Mouse (Mus musculus) embryo, embryonic 11.5 days (tissue): Measurements from ENCODE around the gene Myo5a.

Experiments used
- DNase-seq: peaks from one replicate; pipeline ENCODE4 v3.0.0-alpha.2; 2012; ENCODE audit warnings: low read depth, low spot score

The Myo5a gene

DNA sequence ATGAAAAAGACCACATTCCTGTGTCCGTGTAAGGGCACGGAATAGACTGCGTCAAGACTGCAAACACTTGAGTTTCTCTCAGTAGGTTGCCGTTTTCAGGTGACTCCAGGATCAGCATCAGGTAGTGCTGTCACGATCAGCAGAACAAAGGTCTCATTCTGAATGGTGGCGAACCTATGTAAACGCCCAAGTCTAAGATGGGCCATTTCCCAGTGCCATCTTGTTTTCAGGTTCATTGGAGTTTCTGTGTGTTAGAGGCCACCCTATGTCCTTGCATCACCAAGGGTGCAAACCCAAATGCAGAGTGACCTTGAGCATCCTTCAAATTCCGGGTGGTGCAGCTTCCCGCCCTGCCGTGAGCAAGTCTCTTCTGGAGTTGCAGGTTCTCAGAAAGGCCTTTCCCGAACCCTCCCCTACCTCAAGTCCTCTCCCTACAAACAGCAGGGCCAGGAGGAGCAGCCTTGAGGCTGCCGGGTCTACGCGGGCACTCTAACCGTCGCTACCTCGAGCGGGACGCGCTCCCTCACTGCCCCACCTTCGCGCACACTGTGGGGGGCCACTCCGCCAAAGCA, at the start of gene Myo5a:
Gene Myo5a, plus strand, starts transcription at position 559 of the 572 bp plus-strand sequence.
- DNase-seq: no peak

DNA sequence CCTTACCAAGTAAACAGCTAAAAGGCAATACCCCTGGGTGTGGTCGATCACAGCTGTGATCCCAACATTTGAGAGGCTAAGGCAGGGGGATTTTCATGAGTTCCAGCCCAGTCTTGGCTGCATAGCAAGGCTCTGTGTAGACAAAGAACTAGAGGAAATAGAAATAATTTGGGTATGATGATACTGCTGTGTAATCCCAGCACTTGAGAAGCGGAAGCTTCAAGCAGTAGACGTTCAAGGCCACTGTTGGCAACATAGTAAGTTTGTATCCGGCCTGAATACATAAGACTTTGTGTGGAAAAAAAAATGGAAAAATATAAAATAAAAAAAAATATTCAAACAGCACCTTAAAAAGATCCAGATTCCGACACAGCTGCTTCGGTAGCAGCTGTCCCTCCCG, 48.3 kb upstream of the Myo5a start:
- DNase-seq: no peak

DNA sequence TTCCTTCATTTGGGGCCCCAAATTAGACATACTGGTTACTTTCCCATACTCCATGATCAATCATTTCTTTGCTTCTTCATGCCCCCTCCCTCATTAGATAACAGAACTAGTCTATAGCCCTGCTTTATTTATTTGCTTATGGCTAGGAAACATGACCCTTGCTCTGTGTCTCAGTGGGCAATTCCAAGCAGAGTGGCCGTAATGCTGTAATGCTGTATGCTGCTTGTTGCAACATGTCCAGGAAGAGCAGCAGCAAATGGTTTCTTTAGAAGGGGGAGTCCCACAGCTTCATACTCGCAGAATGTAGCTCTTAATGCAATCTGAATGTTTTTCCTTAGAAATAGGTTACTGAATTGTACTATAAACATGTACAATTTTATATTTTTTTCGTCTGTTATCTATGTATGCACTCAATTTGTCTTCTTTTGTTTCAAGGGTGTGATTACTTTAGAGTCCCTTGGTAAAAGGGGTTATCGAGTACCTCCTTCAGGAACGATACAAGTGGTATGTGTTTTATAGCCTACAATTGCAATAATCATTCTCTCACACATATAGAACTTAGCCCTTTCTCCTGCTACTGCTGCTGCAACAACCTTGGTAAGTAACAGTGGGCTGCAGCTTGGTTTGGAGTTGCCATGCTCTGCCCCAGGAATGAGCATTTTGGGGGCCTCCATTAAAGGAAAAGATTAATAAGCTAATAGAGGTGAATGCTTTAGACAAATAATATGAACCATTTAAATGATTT, 47.5 kb upstream of the Myo5a start:
- no peak for DNase-seq

DNA sequence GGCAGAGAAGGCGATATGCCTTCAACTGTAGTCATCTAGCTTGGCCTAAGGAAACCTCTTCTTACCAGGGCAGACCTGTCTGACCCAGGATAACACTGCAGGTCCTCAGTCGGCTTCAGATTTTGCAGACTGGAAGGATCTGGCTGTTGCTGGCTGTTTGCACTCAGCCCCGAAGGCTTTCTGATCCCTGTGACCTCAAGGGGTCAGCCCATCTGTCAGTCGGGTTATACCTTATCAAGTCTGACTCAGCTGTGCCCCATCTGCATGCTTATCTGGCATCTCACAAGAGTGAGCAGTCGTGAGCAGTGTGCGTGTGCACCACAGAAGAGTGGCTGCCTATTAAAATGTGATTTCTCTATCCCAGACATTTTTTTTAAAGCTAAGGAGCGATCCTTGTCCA, 46.7 kb upstream of the Myo5a start:
- DNase-seq: no peak

DNA sequence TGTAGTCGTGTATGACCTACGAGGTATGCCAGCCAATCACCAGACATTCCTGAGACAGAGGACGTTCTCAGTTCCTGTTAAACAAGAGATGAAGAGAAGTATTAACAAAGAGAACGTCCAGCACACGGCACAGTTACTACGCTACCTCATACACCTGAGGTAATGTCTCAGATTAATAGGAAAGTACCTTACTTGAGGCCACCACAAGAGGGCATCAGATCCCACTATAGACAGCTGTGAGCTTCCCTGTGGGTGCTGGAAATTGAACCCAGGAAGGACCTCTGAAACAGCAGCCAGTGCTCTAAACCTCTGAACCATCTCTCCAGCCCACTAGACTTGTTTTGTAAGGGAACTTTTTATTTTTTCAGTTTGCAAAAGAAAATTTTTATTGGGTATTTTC, 45.1 kb upstream of the Myo5a start:
- no peak for DNase-seq

DNA sequence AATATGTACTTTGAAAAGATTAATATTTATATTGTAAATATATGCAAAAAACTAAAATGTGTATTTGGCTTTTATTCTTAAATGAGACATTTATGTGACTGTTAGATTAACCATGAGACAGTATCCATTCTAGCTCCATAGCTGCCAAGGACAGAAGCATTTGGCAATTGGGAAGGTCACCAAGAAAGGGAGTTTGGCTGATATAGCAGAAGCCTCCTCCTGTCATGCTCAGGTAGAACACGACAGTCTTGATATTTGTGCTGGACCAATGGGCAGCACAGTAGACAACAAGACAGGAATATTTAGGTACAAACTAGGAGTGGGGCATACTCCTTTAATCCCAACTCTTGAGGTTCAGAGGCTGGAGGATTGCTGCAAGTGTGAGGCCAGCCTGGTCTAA, 38.4 kb upstream of the Myo5a start:
- DNase-seq: no peak

DNA sequence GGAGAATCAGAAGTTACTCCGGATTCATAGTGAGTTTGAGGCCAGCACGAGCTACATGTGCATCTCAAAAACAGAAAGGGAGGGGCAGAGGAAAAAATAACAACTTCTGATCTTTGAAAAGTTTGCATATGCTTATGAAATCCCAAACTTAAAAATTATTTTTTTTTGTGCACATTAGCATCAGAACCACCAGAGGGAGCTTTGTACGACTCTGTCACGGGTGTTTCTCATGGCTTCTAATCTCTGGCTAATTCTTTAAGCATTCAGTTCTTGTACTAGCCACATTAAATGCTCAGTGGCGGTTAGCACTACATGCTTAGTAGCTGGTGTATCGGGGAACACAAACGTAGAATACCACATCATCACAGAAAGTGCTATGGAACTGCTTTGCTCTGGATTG, 37.7 kb upstream of the Myo5a start:
- no peak for DNase-seq

DNA sequence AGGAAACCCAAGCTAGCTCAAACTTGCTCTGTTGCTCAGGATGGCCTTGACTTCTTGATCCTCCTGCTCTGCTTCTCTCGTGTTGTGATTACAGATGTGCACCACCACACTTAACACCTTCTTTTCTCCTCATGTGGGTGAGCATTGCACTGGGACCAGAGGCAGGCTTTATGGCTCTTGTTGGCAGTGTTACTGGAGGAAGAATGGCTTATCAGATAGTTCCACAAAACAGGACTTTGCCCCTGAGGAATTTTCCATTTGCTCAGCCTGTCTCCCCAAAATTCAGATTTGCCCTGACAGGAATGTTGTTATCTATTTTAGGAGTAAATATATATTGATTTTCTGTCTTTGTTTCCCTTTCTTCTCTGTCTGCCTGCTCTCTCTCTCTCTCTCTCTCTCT, 36.1 kb upstream of the Myo5a start:
- DNase-seq: no peak

DNA sequence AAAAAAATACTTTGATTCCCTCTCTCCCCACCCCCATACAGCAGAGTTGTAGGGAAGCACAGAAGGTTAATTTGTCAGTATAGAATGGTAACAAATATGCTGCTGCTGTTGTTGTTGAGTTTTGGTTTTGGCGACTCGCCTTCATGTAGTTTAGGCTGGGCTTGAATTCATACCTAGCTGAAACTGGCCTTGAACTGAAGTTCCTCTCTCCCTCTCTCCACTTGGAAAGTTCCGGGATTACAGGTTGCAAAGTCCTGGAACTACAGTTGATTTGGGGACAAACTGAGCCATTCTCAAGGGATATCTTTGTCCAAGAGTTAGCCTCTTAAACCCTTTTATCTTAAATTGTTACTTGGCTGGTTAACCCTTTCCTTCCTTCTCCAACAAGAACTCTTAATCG, 34.9 kb upstream of the Myo5a start:
- DNase-seq: no peak

DNA sequence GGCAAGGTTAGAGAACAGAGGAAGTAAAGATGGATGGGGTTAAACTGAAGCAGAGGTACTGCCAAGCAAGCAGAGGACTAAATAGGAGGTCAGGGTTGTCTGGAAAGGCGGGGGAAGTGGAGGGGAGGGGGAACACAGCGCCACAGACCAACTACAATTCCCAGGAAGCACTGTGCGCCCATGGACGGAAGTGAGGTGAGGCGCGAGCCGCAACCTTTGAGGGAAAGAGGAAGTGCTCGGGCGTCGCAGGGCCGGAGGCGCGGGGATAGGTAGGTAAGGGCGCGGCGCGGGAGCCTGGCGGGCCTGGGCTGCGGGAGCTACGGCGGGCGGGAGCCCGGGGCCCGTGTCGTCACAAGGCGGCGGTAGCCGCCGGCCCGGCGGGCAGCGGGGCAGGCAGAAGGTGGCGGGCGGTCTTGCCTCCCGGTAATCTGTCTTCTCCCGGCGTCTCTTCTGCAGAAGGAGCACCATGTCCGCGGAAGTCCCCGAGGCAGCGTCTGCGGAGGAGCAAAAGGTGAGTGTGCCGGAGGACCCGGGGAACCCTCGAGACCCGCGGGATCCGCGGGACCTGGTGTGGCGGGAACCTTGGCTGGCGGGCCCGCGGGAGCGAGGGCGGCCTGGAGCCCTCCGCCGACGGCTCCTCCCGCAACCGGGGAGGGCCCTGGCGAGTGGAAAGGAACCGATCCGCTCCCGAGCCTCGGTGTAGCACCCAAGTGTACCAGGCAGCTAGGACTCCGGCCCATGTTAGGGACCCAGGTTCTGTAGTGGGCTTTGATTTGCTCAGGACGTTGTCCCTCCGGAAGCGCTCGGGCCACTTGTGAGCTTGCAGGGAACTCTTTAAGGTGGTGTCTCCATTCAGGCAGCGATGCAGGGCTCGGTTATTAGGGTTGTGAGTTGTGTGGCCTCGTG, 33.1 kb upstream of the Myo5a start, which contains the start of gene Arpp19:
Gene Arpp19, plus strand, starts transcription at position 164 of the 906 bp plus-strand sequence.
- peak; percentile 71 for DNase-seq

DNA sequence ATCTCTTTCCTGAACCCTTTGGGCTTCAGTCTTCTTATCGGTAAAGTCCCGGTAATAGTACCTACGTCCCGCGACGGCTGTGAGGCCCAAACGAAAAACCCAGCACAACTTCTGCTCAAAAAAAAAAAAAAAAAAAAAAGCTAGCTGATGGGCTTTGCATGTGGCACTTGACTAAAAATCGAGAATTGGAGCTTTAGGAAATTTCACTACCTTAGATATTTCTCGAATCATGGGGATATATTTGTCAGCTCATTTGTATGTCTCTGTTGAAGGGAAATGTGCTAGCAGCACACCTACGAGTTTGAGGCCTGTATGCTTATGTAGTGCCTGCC, 32.5 kb upstream of the Myo5a start:
- DNase-seq: no peak

DNA sequence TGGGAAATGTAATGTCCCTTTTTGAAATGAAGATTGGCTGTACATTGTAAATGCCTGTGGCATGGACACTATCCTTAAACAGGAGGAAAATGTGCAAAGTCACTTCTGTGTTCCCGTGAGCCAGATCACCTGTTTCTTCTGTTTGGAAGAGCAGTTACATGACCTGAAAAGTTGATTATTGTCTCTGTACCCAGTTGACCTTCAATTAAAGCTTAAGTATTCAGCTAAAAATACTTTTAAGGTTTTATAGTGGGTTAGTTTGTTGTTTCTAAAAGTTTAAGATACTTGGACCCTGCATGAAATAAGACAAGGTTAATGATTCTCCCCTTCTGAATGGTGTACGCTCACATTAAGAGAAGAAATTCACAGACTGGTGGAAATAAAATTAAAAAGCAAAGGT, 30.2 kb upstream of the Myo5a start:
- DNase-seq: no peak

DNA sequence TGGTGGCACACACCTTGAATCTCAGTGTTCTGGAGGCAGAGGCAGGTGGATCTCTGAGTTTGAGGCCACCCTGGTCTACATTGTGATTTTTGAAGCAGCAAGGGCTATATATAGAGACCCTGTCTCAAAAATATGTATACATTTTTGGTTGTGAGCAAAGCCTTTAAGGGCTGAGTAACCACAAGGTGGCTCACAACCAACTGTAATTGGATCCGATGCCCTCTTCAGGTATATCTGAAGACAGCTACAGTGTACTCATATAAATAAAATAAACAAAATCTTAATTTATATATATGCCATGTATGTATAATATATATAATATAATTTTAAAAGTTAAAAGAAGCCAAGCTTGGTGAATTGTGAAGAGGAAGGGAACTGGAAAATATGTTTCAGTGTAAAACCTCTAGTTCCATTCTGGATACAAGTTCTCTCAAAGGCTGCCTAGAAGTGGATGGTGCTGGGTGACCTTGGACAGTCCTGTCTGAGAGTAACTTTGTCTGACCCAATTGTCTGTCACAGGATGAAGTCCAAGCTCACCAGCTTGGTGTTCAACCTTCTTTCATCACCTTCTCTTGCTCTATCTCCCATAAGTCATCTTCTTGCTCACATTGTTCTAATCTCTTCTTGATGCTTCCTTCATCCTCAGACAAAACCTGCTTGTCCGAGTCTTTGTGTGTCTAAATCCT, 28.8 kb upstream of the Myo5a start:
- DNase-seq: no peak

DNA sequence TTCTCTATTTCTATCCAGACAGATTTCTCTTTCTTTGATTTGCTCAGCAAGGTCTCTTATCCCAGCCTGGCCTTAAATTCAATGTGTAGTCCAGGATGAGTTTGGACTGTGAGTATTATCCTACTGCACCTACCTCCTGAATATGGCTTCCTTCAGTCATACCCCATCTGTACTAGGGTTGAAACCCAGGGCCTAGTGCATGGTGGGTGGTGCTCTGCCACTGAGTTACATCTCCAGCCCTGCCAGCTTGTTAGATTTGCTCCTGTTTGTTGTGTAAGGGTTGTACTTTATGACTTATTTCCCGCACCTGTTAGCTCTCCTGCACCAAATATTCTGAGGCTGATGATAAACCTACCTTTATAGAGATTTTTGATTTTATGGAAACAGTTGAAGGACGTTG, 27.6 kb upstream of the Myo5a start:
- no peak for DNase-seq

DNA sequence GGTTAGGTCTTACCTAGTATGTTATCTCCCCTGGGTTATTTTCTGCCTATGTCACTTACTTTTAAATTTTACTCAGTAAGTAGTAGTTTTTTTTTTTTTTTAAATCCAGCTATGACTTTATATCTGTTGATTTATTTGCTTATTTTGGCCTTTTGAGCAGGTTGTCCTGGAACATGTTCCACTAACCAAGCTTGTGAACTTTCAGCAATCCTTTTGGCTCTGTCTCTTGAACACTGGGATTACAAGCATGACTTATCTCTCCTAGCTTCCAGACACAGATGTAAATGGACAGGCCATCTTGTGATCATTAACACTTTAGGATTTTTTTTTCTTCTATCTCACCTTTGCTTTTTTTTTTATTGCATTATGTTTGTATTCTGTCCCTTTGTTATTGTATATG, 23.7 kb upstream of the Myo5a start:
- DNase-seq: no peak

DNA sequence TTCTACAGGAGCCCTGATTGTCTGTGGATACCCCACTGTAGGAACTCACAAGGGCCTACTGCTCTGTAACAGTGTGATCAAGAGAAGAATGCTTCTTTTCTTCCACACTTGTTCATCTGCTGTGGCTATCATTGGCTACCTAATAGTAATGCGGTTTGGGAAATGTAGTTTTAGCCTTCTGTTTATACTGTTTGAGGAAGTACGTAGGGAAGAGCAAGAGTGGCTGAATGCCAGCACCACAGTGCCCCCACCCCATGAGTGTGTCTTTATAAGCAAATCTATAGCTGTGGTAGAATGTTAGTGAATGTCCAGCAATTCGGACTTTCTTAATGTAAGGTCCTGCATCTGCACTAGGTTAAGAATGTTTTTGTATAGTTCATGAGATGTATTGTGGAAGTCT, 21.7 kb upstream of the Myo5a start:
- DNase-seq: no peak

DNA sequence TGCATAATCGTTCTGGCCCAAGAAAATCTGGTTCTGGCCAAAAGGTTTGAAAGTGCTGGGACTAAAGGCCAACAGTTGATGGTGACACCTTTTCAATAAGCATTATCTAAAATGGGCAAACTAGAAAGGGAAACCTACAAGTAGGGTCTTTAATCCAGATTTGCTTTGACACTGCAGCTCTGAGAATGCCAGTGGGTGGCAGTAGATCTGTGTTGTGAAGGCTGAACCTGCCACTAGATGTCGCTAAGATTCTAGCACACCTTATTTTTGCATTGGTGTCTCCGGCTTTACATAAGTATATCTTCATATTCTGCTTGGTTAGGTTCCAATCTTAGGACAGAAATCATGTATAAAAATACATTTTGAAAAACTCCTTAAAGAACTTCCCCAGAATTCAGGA, 20.8 kb upstream of the Myo5a start:
- DNase-seq: peak; percentile 31

DNA sequence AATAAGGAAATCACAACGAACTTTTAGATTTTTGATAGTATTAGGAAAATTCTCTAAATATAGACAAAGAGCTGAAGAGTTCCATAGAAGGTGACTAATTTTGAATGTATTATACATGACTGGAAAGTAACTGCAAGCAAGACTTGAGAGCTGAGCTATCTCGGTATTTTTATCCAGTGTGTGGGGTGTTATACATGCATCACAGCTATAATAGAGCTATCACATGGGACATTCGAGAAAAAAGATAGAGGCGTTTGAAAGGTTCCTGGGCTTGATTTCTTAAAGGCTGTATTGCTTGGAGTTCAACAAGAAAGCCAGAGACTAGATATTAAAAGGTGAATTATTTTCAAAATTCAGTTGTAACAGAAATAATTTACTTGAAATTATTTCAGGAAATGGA, 19.0 kb upstream of the Myo5a start:
- no peak for DNase-seq

DNA sequence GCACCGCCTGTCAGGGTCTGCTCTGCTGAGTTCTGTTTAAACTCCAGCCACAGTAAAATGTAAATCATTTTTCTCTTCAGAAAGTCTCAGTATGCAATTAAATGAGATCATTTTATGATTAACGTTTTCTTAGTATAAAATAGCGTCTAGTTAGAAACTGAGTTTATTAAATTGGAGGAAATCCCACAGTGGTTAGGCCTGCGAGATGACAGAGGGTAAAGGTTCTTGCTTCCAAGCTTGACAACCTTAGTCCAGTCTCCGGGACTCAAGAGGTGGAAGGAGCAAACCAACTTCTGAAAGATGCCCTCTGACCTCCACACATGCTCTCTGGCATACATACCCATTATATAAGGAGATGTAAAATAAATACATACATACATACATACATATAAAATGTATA, 15.8 kb upstream of the Myo5a start:
- DNase-seq: no peak

DNA sequence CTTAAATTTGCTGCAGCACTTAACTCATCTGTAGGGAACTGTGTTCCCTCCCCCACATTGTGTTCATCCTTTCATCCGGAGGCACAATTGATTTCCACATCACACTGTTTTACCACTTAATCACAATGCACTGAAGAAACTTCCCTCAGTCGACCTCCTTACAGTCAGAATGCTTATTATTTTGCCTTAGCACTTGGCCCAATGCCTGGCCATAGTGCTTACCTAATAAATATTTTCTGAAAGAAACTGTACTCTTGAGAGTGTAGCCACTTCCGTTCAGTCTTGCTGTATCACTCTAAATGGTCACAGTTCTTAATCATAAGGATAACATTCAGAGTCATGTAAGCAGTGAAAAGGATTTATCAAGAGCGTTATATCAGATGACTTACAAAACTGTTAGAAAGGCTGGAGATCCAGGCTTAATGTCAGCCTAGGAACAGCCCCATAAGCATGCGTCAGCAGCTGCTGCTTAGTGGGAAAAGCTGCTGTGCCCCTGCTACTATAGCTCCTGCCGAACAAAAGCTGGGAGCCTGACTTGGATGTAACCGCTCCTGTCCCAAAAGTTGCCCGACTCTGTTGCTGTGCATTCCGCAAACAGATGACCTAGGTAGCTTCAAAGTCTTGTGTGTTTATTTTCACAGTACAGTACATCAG, 6.0 kb upstream of the Myo5a start:
- no peak for DNase-seq

DNA sequence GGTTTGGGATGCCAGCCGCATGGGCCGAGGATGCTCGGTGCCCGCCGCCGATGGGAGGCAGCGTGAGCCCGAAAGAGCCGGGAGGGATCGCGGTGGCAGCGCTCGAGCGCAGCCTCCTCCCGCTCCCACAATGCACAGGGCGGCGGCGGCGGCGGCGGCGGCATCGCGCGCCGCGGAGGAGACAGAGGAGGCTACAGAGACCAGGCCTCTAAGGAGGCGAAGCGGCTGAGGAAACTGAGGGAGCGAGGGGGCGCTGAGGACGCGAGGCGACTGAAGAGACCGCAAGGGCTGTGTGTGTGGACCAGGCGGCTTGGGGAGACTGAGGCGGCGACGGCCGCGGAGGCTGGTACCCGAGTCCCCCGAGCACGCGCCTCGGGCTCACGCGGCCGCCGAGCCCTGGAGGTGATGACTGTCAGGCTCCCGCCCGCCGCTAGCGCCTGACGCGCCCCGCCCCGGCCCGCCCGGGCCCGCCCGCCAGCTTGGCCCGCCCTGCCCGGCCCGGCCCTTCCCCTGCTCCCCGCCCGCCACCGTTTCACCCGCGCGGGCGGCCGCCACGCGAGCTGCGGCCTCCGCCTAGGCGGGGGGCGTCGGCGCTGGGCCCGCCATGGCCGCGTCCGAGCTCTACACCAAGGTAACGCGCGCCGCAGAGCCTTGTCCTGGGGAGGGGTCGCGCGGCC, 352 bp downstream of the Myo5a start:
- DNase-seq: peak; percentile 56
